Mouse (Mus musculus): ENCODE measurements at regions not wholly inside any gene's neighbourhood (a gene's known extent, or its start where the extent isn't known, plus 50 kb on each side); places are given as distances from the start of the nearest gene placed in this dataset.
"Not testable (repeated sequence)": the region's sequence is repeated elsewhere in the genome, so short reads cannot be mapped to it uniquely, and the experiment has no call there.

DNA sequence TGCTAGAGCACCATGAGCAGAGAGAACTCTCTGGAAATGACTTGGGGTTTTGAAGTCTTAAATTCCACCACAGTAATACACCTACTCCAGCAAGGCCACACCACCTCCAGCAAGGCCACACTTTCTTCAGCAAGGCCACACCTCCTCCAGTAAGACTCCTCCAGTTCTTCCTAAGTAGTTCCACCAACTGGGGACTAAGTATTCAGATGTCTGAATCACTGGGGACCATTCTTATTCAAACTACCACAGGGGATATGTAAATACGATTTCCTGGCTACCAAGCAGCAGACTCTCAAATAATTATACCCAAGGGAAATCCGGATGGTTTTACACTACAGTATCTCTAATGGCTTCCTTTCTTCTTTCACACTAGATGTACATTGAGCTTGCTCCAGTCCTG is 598.7 kb upstream of the Igfbp3 start:
- WGBS (ENCODE audit: insufficient replicate concordance): 52% methylated on average over 2 of the region's 2 CpGs
- no peak overlapping the region for H3K27ac ChIP-seq (ENCODE audit: low read length)
- H3K4me1 ChIP-seq (ENCODE audit: control insufficient read depth, low read depth, low read length): no peaks in the 10 kb centered on the region
- H3K9me3 ChIP-seq (replicated peaks; ENCODE audit: control insufficient read depth, low read length): no peaks in the 10 kb centered on the region
- no peaks in the 10 kb centered on the region for H3K27me3 ChIP-seq (ENCODE audit: control insufficient read depth, insufficient read depth, low read depth, low read length)
- H3K4me3 ChIP-seq (ENCODE audit: low read depth, low read length): no peak overlapping the region
- H3K36me3 ChIP-seq (ENCODE audit: control insufficient read depth, insufficient read depth): no peaks in the 10 kb centered on the region
- no peak for ATAC-seq (ENCODE audit: low read depth)
- H3K9ac ChIP-seq (ENCODE audit: low read depth, low read length): no peak overlapping the region
- no peak overlapping the region for H3K4me2 ChIP-seq (ENCODE audit: low read depth, low read length)

GRCm38 (mm10) chr11:7809741-7810140 is 596.0 kb upstream of the Igfbp3 start:
- Histone ChIP-seq H3K4me1 (ENCODE audit: control insufficient read depth, low read depth, low read length) (no peaks in the 10 kb centered on the region), H3K36me3 (ENCODE audit: control insufficient read depth, insufficient read depth) (no peaks in the 10 kb centered on the region)

DNA sequence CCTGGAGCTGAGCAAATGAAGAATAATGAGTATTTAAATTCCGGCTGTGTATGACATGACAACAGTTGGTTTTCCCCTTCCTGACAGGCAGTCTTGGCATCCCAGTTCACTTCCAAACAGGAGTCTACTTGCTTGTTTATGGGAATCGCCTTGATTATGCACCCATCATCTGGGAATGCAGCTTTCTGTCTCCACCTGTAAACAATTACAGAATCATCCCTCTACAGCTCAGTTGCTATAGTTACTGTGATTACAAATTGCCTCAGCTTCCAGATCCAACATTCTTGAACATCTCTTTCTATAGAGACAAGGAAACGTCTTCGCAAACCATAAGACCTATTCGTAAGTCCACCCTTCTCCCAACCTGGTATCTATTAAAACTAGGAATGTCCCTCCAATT is 582.6 kb upstream of the Igfbp3 start:
- H3K9ac ChIP-seq (ENCODE audit: low read depth, low read length): no peak overlapping the region
- H3K4me3 ChIP-seq (ENCODE audit: low read depth, low read length): no peak overlapping the region
- ATAC-seq (ENCODE audit: low read depth): no peak
- H3K27me3 ChIP-seq (ENCODE audit: control insufficient read depth, insufficient read depth, low read depth, low read length): no peaks in the 10 kb centered on the region
- H3K36me3 ChIP-seq (ENCODE audit: control insufficient read depth, insufficient read depth): no peaks in the 10 kb centered on the region
- H3K4me1 ChIP-seq (ENCODE audit: control insufficient read depth, low read depth, low read length): no peaks in the 10 kb centered on the region
- WGBS (ENCODE audit: insufficient replicate concordance): 60% methylated on average over 5 of the region's 5 CpGs
- no peak overlapping the region for H3K27ac ChIP-seq (ENCODE audit: low read length)
- H3K9me3 ChIP-seq (replicated peaks; ENCODE audit: control insufficient read depth, low read length): no peaks in the 10 kb centered on the region
- no peak overlapping the region for H3K4me2 ChIP-seq (ENCODE audit: low read depth, low read length)

More at GRCm38 (mm10) chr11:7809741-7810140, 596.0 kb upstream of the Igfbp3 start:
- Histone ChIP-seq H3K4me2 (ENCODE audit: low read depth, low read length) (no peak overlapping the region), H3K9me3 (replicated peaks; ENCODE audit: control insufficient read depth, low read length) (no peaks in the 10 kb centered on the region), H3K9ac (ENCODE audit: low read depth, low read length) (no peak overlapping the region), H3K27me3 (ENCODE audit: control insufficient read depth, insufficient read depth, low read depth, low read length) (no peaks in the 10 kb centered on the region), H3K4me3 (ENCODE audit: low read depth, low read length) (no peak overlapping the region), H3K27ac (ENCODE audit: low read length) (no peak overlapping the region)
- 55% methylated on average over 2 of the region's 2 CpGs for WGBS (ENCODE audit: insufficient replicate concordance)
- ATAC-seq (ENCODE audit: low read depth): no peak

DNA sequence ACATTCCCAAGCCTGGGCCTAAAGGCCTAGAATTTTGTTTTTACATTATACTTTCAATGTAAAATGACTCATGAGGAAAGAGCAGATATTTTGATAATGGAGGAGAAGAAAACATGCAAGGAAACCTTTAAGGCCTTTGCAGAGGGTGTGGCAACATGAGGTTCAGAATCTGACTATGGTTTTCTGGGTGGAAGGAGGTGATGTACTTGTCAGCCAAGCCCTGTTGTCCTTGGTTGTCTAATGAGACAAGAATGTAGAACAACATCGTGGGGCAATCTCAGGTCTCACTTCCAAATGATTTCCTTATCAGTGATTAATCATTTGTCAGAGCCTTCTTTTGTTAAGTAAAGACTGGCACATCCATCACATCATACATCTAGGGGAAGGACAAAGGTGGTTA is 580.5 kb upstream of the Igfbp3 start:
- 17% methylated on average over 1 of the region's 1 CpGs for WGBS (ENCODE audit: insufficient replicate concordance)
- H3K4me1 ChIP-seq (ENCODE audit: control insufficient read depth, low read depth, low read length): no peaks in the 10 kb centered on the region
- H3K4me2 ChIP-seq (ENCODE audit: low read depth, low read length): no peak overlapping the region
- no peaks in the 10 kb centered on the region for H3K36me3 ChIP-seq (ENCODE audit: control insufficient read depth, insufficient read depth)
- no peak for ATAC-seq (ENCODE audit: low read depth)
- H3K27ac ChIP-seq (ENCODE audit: low read length): no peak overlapping the region
- no peak overlapping the region for H3K4me3 ChIP-seq (ENCODE audit: low read depth, low read length)
- no peak overlapping the region for H3K9ac ChIP-seq (ENCODE audit: low read depth, low read length)
- H3K9me3 ChIP-seq (replicated peaks; ENCODE audit: control insufficient read depth, low read length): no peaks in the 10 kb centered on the region
- no peaks in the 10 kb centered on the region for H3K27me3 ChIP-seq (ENCODE audit: control insufficient read depth, insufficient read depth, low read depth, low read length)

- no peak for ATAC-seq (ENCODE audit: low read depth)
- 61% methylated on average over 8 of the region's 8 CpGs for WGBS (ENCODE audit: insufficient replicate concordance)
These were observed 566.9 kb upstream of the Igfbp3 start for GRCm38 (mm10) chr11:7780476-7781112.

DNA sequence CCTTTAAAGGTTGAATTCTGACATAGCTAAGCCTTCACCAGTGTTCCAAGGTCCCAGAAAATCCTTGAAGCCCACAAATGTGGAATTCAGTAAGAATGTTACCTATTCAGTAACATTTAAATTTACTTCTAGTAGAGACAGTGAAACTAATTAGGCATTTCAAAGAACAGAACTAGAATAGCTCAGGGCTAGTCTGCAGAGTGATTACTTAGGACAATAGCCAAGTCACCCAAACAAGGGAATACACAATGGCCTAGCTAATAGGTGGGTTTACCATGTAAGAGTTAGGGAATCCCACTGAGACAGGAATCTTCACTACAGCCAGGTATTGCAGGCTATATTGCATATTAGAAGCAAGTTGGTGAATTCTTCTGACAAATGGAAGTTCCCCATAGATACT is 561.6 kb upstream of the Igfbp3 start:
- not testable (repeated sequence) for H3K4me3 ChIP-seq (ENCODE audit: low read depth, low read length); H3K27ac ChIP-seq (ENCODE audit: low read length); H3K9ac ChIP-seq (ENCODE audit: low read depth, low read length); ATAC-seq (ENCODE audit: low read depth); H3K4me2 ChIP-seq (ENCODE audit: low read depth, low read length); H3K36me3 ChIP-seq (ENCODE audit: control insufficient read depth, insufficient read depth); H3K9me3 ChIP-seq (replicated peaks; ENCODE audit: control insufficient read depth, low read length); H3K4me1 ChIP-seq (ENCODE audit: control insufficient read depth, low read depth, low read length); H3K27me3 ChIP-seq (ENCODE audit: control insufficient read depth, insufficient read depth, low read depth, low read length)

More at GRCm38 (mm10) chr11:7780476-7781112, 566.9 kb upstream of the Igfbp3 start:
- no peaks in the 10 kb centered on the region for H3K9me3 ChIP-seq (replicated peaks; ENCODE audit: control insufficient read depth, low read length)
- no peaks in the 10 kb centered on the region for H3K4me1 ChIP-seq (ENCODE audit: control insufficient read depth, low read depth, low read length)
- H3K4me2 ChIP-seq (ENCODE audit: low read depth, low read length): no peak overlapping the region
- H3K27ac ChIP-seq (ENCODE audit: low read length): no peak overlapping the region
- no peak overlapping the region for H3K9ac ChIP-seq (ENCODE audit: low read depth, low read length)
- H3K27me3 ChIP-seq (ENCODE audit: control insufficient read depth, insufficient read depth, low read depth, low read length): no peaks in the 10 kb centered on the region
- no peak overlapping the region for H3K4me3 ChIP-seq (ENCODE audit: low read depth, low read length)
- no peaks in the 10 kb centered on the region for H3K36me3 ChIP-seq (ENCODE audit: control insufficient read depth, insufficient read depth)

- Histone ChIP-seq H3K4me3 (ENCODE audit: low read depth, low read length) (no peak overlapping the region), H3K4me2 (ENCODE audit: low read depth, low read length) (no peak overlapping the region), H3K9ac (ENCODE audit: low read depth, low read length) (no peak overlapping the region), H3K27me3 (ENCODE audit: control insufficient read depth, insufficient read depth, low read depth, low read length) (no peaks in the 10 kb centered on the region), H3K9me3 (replicated peaks; ENCODE audit: control insufficient read depth, low read length) (no peaks in the 10 kb centered on the region), H3K27ac (ENCODE audit: low read length) (no peak overlapping the region), H3K4me1 (ENCODE audit: control insufficient read depth, low read depth, low read length) (no peaks in the 10 kb centered on the region), H3K36me3 (ENCODE audit: control insufficient read depth, insufficient read depth) (no peaks in the 10 kb centered on the region)
- 42% methylated on average over 1 of the region's 1 CpGs for WGBS (ENCODE audit: insufficient replicate concordance)
- no peak for ATAC-seq (ENCODE audit: low read depth)
These were observed 551.6 kb upstream of the Igfbp3 start for GRCm38 (mm10) chr11:7765303-7765702.

DNA sequence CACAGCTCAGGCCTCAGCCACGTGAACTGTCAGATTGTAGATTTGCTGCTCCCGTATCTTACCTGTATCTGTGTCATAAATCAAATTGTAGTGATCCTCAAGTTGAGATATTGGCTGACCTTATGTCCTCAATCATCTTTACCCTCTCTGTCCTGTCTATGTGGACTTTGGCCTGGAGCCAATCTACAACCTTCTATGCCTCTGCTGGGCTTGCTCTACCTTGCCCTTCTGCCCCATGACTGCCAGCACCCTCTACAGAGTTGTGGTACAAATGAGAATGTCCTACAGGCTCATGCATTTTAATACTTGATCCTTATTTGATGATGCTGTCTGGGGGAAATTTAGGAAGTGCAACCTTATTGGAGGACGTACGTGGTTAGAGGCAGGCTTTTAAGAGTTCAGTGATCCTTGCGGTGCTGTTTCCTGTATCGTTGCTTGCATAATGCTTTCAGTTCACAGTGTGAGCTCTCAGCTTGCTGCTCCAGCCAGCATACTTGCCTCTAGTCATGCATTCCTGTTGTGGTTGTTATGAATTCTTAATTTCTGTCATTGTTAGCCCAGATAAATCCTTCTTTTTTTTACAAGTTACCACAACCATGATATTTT is 545.2 kb upstream of the Igfbp3 start:
- peak; percentile 48; the same call in 1 of the 2 replicates for ATAC-seq (ENCODE audit: low read depth)
- no peaks in the 10 kb centered on the region for H3K9me3 ChIP-seq (replicated peaks; ENCODE audit: control insufficient read depth, low read length)
- no peak overlapping the region for H3K4me3 ChIP-seq (ENCODE audit: low read depth, low read length)
- H3K4me1 ChIP-seq (ENCODE audit: control insufficient read depth, low read depth, low read length): no peaks in the 10 kb centered on the region
- 22% methylated on average over 6 of the region's 6 CpGs for WGBS (ENCODE audit: insufficient replicate concordance)
- no peak overlapping the region for H3K27ac ChIP-seq (ENCODE audit: low read length)
- H3K36me3 ChIP-seq (ENCODE audit: control insufficient read depth, insufficient read depth): no peaks in the 10 kb centered on the region
- no peaks in the 10 kb centered on the region for H3K27me3 ChIP-seq (ENCODE audit: control insufficient read depth, insufficient read depth, low read depth, low read length)
- no peak overlapping the region for H3K9ac ChIP-seq (ENCODE audit: low read depth, low read length)
- no peak overlapping the region for H3K4me2 ChIP-seq (ENCODE audit: low read depth, low read length)
